Mouse (Mus musculus) liver, embryonic 11.5 days (tissue): Measurements from ENCODE around the gene Snapc2. TPM values are rescaled to one million over a fixed set of nuclear protein-coding genes. Genes with fewer than 3 reads are reported as not detected.
A peak's percentile ranks its signal among the peaks of the same experiment; 100 is the strongest.
"Not testable (repeated sequence)": the region's sequence is repeated elsewhere in the genome, so short reads cannot be mapped to it uniquely, and the experiment has no call there.

Experiments used
- ATAC-seq: fragments of 200-750 bp; cut with Nextera tagmentation; replicated peaks from 2 replicates; pipeline ENCODE4 v1.8.0; 2017; ENCODE audit warnings: moderate number of reproducible peaks, mild to moderate bottlenecking, moderate TSS enrichment, moderate library complexity; ENCODE audit not compliant: low FRiP score
- DNase-seq: peaks from one replicate; pipeline ENCODE4 v3.0.0-alpha.2; 2017; ENCODE audit warnings: low spot score
- H3K27ac ChIP-seq: fragments of 300-500 bp; sonication (generic); 2 replicates; pipeline ENCODE4 v1.5.1; 2014; ENCODE audit warnings: mild to moderate bottlenecking, low read depth, low read length, control low read depth
- H3K27me3 ChIP-seq: fragments of 300-500 bp; sonication (generic); replicated peaks from 2 replicates; pipeline ENCODE4 v1.6.1; 2014; ENCODE audit warnings: low read length, mixed read lengths; ENCODE audit not compliant: control insufficient read depth, insufficient read depth
- H3K36me3 ChIP-seq: fragments of 300-500 bp; sonication (generic); 2 replicates; pipeline ENCODE4 v1.6.1; 2014; ENCODE audit warnings: mild to moderate bottlenecking, low read length, moderate library complexity, mixed read lengths; ENCODE audit not compliant: control insufficient read depth, insufficient read depth
- H3K4me1 ChIP-seq: fragments of 300-500 bp; sonication (generic); replicated peaks from 2 replicates; pipeline ENCODE4 v1.6.1; 2014; ENCODE audit warnings: low read length, mixed read lengths; ENCODE audit not compliant: control insufficient read depth, insufficient read depth
- H3K4me2 ChIP-seq: fragments of 300-500 bp; sonication (generic); 2 replicates; pipeline ENCODE4 v1.6.1; 2014; ENCODE audit warnings: mild to moderate bottlenecking, control low read depth, moderate library complexity
- H3K4me3 ChIP-seq: fragments of 300-500 bp; sonication (generic); 2 replicates; pipeline ENCODE4 v1.5.1; 2014; ENCODE audit warnings: low read depth, low read length, control low read depth
- H3K9ac ChIP-seq: fragments of 300-500 bp; sonication (generic); 2 replicates; pipeline ENCODE4 v1.6.1; 2014; ENCODE audit warnings: low read depth, low read length, control low read depth
- H3K9me3 ChIP-seq: fragments of 300-500 bp; sonication (generic); 2 replicates; pipeline ENCODE4 v1.6.1; 2016; ENCODE audit warnings: low read length, inconsistent platforms, mixed read lengths; ENCODE audit not compliant: control insufficient read depth
- WGBS: fragments of 180-500 bp; shearing (Covaris S2); extraction: QIAGEN DNeasy Blood & Tissue Kit; methylation state at CpG from one replicate; pipeline ENCODE4 v1.1.7; 2014; 5-methylcytosine and 5-hydroxymethylcytosine counted together
- polyA plus RNA-seq: library from polyadenylated mRNA; unstranded; fragments of >200 nt; fragmentation: Nextera tagmentation; extraction: Ambion mirVana; gene quantifications from 2 replicates; pipeline ENCODE4 v1.2.1, GENCODE M21; 2014

The Snapc2 gene
- polyA plus RNA-seq, 1 experiment from 2014 or later: 39.3 TPM

DNA sequence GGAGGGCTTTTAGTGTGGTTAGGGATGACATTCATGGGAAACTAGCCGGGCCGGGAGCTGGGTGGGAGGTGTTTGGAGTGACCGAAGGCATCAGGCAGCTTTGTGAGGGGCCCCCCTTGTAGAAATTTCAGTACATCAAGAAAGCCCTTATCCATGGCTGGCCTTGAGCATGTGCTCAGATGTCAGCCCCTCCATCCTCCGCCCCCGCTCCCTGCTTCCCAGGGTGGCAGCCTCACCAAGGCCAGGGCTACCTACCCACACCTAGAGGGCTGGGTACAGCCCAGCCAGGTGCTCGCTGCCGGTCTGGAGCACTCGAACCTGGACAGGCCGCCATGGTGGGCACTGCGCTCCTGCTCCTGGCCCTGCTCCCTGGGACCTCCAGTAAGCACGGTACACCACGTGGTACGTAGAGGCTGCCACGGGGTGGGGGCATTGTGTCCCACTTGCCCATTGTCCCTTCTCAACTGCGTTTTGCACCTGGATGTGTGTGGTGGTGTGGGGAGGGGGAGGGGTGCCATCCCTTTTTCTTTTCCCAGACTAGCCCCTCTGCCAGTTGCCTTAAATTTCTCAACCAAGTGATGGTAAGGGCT is 4.8 kb upstream of the Snapc2 start, which contains the start of gene Tgfbr3l:
Gene Tgfbr3l, plus strand, starts transcription at position 264 of the 590 bp plus-strand sequence.
- H3K36me3 ChIP-seq: peaks cover 38% of the 10 kb centered on the region
- no peak within 1 kb of the TSS for H3K4me2 ChIP-seq
- H3K27ac ChIP-seq: no peak within 1 kb of the TSS
- ATAC-seq: no peak
- H3K4me1 ChIP-seq: peaks cover 20% of the 10 kb centered on the region
- H3K9me3 ChIP-seq: no peaks in the 10 kb centered on the region
- DNase-seq: no peak
- H3K27me3 ChIP-seq: no peaks in the 10 kb centered on the region
- 78% methylated on average over 15 of the region's 15 CpGs for WGBS
- H3K4me3 ChIP-seq: no peak within 1 kb of the TSS
- H3K9ac ChIP-seq: no peak within 1 kb of the TSS

DNA sequence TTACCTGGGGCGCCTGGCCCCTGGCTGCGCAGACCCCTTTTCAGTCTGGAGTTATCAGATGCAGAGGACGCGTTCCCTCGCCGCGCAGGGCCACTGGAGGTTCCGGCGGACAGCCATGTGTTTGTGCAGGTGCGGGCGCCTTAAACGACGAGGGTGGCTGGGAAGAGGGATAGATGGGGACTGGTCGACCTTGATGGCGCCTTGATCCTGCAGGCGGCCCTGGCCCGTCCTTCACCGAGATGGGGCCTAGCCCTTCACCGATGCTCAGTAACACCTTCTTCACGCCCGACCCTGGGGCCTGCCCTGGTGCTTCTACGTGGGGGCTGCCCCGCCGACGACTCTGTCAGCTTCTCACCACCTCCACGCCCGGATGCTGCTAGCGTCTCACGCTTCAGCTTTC is 3.7 kb upstream of the Snapc2 start:
- no peak for DNase-seq
- Histone ChIP-seq H3K36me3 (peaks cover 28% of the 10 kb centered on the region), H3K27ac (no peak overlapping the region), H3K27me3 (no peaks in the 10 kb centered on the region), H3K9ac (no peak overlapping the region), H3K4me2 (no peak overlapping the region), H3K4me1 (peaks cover 27% of the 10 kb centered on the region), H3K4me3 (no peak overlapping the region), H3K9me3 (no peaks in the 10 kb centered on the region)
- no peak for ATAC-seq
- WGBS: 39% methylated on average over 29 of the region's 29 CpGs

DNA sequence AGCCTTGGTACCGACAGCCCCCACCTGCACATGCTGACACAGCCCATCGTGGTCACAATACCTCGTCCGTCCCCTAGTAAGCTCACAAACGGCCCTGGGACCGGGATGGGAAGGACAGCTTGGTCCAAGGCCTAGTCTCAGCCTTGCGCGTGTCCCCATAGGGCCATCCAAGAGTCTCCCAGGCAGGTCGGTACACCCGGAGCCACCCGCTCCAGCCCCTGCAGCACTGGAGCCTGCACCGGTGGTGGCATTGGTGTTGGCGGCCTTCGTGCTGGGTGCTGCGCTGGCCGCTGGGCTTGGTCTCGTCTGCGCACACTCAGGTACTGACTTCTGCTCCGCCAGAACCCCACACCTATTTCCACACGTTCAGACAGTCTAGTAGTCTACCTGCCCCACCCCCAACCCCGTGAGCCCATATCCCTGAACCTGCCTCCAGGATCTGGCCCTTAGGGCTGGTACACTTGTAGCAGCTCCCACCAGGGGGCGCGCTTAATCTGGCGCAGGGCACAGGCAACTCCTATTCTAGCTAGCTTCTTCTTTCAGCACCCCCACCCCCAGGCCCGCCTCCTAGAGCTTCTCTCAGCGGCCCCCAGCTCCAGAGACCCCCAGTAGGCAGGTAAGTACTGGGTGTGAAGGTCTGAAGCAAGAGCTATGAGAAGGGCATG is 2.4 kb upstream of the Snapc2 start:
- Histone ChIP-seq H3K4me2 (no peak overlapping the region), H3K4me3 (no peak overlapping the region), H3K4me1 (peaks cover 28% of the 10 kb centered on the region), H3K36me3 (peaks cover 18% of the 10 kb centered on the region), H3K9me3 (no peaks in the 10 kb centered on the region), H3K9ac (no peak overlapping the region), H3K27ac (no peak overlapping the region), H3K27me3 (no peaks in the 10 kb centered on the region)
- whole genome bisulfite sequencing: 35% methylated on average over 26 of the region's 26 CpGs
- ATAC-seq (peak; percentile 40), DNase-seq (peak; percentile 84)

DNA sequence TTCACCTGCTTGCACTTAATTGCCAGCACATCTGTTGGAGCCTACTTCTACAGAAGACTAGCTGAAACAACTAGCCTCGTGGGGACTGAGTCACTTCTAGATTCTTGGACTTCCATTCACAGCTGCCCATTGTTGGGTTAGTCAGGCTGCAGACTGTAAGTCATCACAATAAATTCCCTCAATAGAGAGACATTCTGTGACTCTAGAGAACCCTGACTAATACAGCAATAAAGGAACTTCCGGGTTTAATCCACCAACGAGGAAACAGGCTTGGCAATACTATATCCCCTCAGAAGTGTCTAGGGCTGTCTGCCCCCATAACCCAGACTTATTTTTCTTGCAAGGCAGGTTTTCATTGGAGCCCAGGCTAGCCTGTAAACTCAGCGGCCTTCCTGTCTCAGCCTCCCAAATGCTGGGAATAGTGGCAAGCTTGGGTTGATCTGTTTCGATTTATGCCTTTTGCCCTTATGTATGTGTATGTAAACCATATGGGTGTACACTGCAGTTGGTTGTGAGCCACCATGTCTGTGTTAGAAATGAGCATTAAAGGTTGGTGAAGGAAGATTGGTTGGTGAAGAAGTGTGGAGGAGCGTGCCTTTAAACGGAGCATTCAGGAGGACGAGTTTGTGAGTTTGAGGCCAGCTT is 642 bp upstream of the Snapc2 start:
- Histone ChIP-seq H3K27ac (peak overlapping the region; percentile 78), H3K27me3 (no peaks in the 10 kb centered on the region)

DNA sequence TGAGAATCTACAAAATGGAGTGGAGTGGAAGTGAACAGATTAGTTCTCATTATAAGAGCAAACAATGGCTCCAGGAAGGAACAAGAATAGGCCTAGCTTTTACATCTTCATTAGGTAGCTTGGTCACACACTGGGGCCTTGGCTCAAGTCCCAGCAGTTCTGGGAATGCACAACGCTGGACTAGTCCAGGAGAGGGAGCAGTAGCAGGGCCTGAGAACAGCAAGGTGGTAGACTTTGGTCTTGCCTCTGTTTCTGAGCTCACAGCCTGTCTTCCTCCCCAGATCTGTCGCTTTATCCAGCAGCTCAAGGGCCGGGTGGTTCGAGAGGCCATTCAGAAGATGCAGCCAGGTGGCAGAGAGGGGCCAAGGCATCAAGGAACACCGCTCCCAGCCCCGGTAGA is 1.1 kb downstream of the Snapc2 start:
- DNase-seq (no peak), ATAC-seq (no peak)
- Histone ChIP-seq H3K9me3 (no peaks in the 10 kb centered on the region), H3K36me3 (peaks cover 14% of the 10 kb centered on the region), H3K4me3 (peak overlapping the region; percentile 85), H3K9ac (no peak overlapping the region), H3K27ac (peak overlapping the region; percentile 13; the same call in 1 of the 2 replicates), H3K27me3 (no peaks in the 10 kb centered on the region), H3K4me1 (peaks cover 34% of the 10 kb centered on the region), H3K4me2 (peak overlapping the region; percentile 92)
- WGBS: 70% methylated on average over 6 of the region's 6 CpGs

More for the DNA sequence above, 642 bp upstream of the Snapc2 start:
- ATAC-seq (no peak), DNase-seq (no peak)
- Histone ChIP-seq H3K4me3 (peak overlapping the region; percentile 85), H3K9me3 (no peaks in the 10 kb centered on the region), H3K4me2 (peak overlapping the region; percentile 92), H3K36me3 (peaks cover 17% of the 10 kb centered on the region), H3K4me1 (peaks cover 28% of the 10 kb centered on the region), H3K9ac (peak overlapping the region; percentile 90)
- WGBS: 40% methylated on average over 8 of the region's 8 CpGs

DNA sequence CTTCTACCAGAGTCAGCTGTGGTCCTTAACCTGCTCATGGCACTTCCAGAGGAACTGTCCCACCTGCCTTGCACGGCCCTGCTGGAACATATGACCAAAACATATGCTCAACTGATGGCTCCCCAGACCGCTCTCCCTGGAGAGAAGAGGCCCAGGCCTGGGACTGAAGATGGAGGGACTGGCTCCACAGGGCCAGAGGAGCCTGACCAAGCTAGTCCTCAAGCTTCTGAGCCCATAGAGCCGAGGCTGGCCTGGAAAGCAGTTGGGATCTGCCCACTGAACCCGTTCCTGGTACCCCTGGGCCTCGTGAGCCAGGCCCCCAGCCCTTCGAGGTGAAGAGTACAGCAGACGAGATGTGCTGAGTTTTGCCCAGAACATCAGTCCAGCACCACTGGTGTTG is 2.6 kb downstream of the Snapc2 start:
- H3K27ac ChIP-seq, H3K9me3 ChIP-seq, H3K4me3 ChIP-seq, ATAC-seq, H3K9ac ChIP-seq, H3K4me2 ChIP-seq, DNase-seq, H3K27me3 ChIP-seq: not testable (repeated sequence)
- Histone ChIP-seq H3K36me3 (peaks cover 20% of the 10 kb centered on the region), H3K4me1 (peaks cover 27% of the 10 kb centered on the region)
- 79% methylated on average over 7 of the region's 7 CpGs for WGBS

DNA sequence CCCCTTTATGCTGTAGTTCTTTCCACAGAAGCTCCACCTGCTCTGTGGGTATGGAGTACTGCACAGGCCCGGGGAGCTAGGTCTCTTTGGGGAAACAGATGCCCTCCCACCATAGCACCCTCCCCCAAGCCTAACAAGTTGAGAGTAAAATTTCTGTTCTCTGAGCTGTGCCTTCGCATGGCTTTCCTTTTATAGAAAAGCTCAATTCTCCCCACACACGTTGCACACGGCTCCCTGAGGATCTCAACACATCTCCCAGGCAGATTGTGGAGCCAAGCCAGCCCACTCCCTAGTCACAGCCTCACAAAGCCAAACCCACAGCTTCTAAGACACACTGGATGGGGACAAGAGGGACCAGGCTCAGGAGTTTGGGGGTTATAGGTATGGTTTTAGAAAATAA is 4.0 kb downstream of the Snapc2 start:
- peaks cover 26% of the 10 kb centered on the region for H3K4me1 ChIP-seq
- H3K9ac ChIP-seq: no peak overlapping the region
- no peak overlapping the region for H3K27ac ChIP-seq
- no peak overlapping the region for H3K4me2 ChIP-seq
- DNase-seq (no peak), ATAC-seq (no peak)
- no peak overlapping the region for H3K4me3 ChIP-seq
- peaks cover 26% of the 10 kb centered on the region for H3K36me3 ChIP-seq
- H3K9me3 ChIP-seq: no peaks in the 10 kb centered on the region
- no peaks in the 10 kb centered on the region for H3K27me3 ChIP-seq
- 79% methylated on average over 4 of the region's 4 CpGs for WGBS

DNA sequence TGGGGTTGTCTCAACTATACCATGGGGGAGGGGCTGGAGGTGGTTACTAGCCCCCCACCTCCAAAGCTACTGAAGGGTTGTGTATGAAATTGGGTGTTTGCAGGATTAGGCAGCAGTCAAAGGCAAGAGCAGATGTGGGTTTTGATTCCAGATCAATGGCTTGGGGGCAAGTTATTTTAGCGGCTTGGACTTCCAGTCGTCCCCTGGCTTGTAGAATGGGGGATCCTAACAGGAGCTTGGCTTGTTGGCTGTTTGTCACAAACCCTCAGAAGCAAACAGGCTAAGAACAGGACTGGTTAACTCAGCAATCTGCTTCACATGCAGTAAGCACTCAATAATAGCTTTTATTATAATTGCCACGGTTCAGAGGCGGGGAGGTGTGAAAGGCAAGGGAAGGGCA is 4.5 kb downstream of the Snapc2 start:
- no peak for ATAC-seq
- Histone ChIP-seq H3K9me3 (no peaks in the 10 kb centered on the region), H3K36me3 (peaks cover 29% of the 10 kb centered on the region), H3K4me1 (peaks cover 24% of the 10 kb centered on the region), H3K4me3 (no peak overlapping the region), H3K27me3 (no peaks in the 10 kb centered on the region), H3K4me2 (no peak overlapping the region), H3K9ac (no peak overlapping the region), H3K27ac (no peak overlapping the region)
- no peak for DNase-seq
- 90% methylated on average over 4 of the region's 4 CpGs for WGBS
